Mouse (Mus musculus) liver, embryonic 13.5 days (tissue): ENCODE results near the gene A930004D18Rik. TPM values are rescaled to one million over a fixed set of nuclear protein-coding genes. Genes with fewer than 3 reads are reported as not detected.
"Not testable (repeated sequence)": the region's sequence is repeated elsewhere in the genome, so short reads cannot be mapped to it uniquely, and the experiment has no call there.

Source experiments
- ATAC-seq: fragments of 200-750 bp; cut with Nextera tagmentation; 2 replicates; pipeline ENCODE4 v1.8.0; 2017; ENCODE audit warnings: low read depth, mild to moderate bottlenecking, moderate number of reproducible peaks, moderate library complexity
- DNase-seq: peaks from one replicate; pipeline ENCODE4 v3.0.0; 2022
- H3K27ac ChIP-seq: fragments of 300-500 bp; sonication (generic); 2 replicates; pipeline ENCODE4 v1.5.1; 2015; ENCODE audit warnings: moderate library complexity, mild to moderate bottlenecking, inconsistent platforms
- H3K27me3 ChIP-seq: fragments of 300-500 bp; sonication (generic); 2 replicates; pipeline ENCODE4 v1.6.1; 2015; ENCODE audit warnings: mild to moderate bottlenecking, inconsistent platforms
- H3K36me3 ChIP-seq: fragments of 300-500 bp; sonication (generic); 2 replicates; pipeline ENCODE4 v1.6.1; 2015; ENCODE audit warnings: mild to moderate bottlenecking, inconsistent platforms
- H3K4me1 ChIP-seq: fragments of 300-500 bp; sonication (generic); replicated peaks from 2 replicates; pipeline ENCODE4 v1.6.1; 2015; ENCODE audit warnings: inconsistent platforms
- H3K4me2 ChIP-seq: fragments of 300-500 bp; sonication (generic); 2 replicates; pipeline ENCODE4 v1.6.1; 2015; ENCODE audit warnings: inconsistent platforms, mild to moderate bottlenecking, moderate library complexity
- H3K4me3 ChIP-seq: fragments of 300-500 bp; sonication (generic); replicated peaks from 2 replicates; pipeline ENCODE4 v1.5.1; 2015; ENCODE audit warnings: mild to moderate bottlenecking, inconsistent platforms
- H3K9ac ChIP-seq: fragments of 300-500 bp; sonication (generic); 2 replicates; pipeline ENCODE4 v1.6.1; 2015; ENCODE audit warnings: mild to moderate bottlenecking, inconsistent platforms
- H3K9me3 ChIP-seq: fragments of 300-500 bp; sonication (generic); replicated peaks from 2 replicates; pipeline ENCODE4 v1.6.1; 2016; ENCODE audit warnings: inconsistent platforms
- WGBS: fragments of 180-500 bp; shearing (Covaris S2); methylation state at CpG from one replicate; pipeline ENCODE4 v1.1.7; 2015; ENCODE audit not compliant: insufficient replicate concordance; 5-methylcytosine and 5-hydroxymethylcytosine counted together
- microRNA-seq: library from miRNA; unstranded; fragments of <30 nt; microRNA quantifications from one replicate; pipeline ENCODE4, GENCODE M21; 2016
- polyA plus RNA-seq: library from polyadenylated mRNA; unstranded; fragments of >200 nt; fragmentation: Nextera tagmentation; extraction: Ambion mirVana; gene quantifications from 2 replicates; pipeline ENCODE4 v1.2.1, GENCODE M21; 2015

Gene A930004D18Rik
- polyA plus RNA-seq, 1 experiment from 2014 or later: 1.2 TPM

GRCm38 (mm10) chr2:17986694-17987093, 50.8 kb downstream of the A930004D18Rik start:
- Histone ChIP-seq H3K27me3 (no peaks in the 10 kb centered on the region), H3K4me3 (no peak overlapping the region), H3K9me3 (no peaks in the 10 kb centered on the region), H3K27ac (no peak overlapping the region), H3K4me2 (no peak overlapping the region), H3K36me3 (no peaks in the 10 kb centered on the region), H3K4me1 (no peaks in the 10 kb centered on the region), H3K9ac (no peak overlapping the region)
- no peak for DNase-seq
- no peak for ATAC-seq
- WGBS: 77% methylated on average over 3 of the region's 3 CpGs

- Histone ChIP-seq H3K9ac (no peak overlapping the region), H3K27me3 (no peaks in the 10 kb centered on the region), H3K36me3 (no peaks in the 10 kb centered on the region), H3K4me3 (no peak overlapping the region), H3K4me1 (no peaks in the 10 kb centered on the region), H3K4me2 (no peak overlapping the region), H3K9me3 (no peaks in the 10 kb centered on the region), H3K27ac (no peak overlapping the region)
- no peak for DNase-seq
- no peak for ATAC-seq
- 93% methylated on average over 3 of the region's 3 CpGs for WGBS
Measured at GRCm38 (mm10) chr2:17984774-17985173, 52.8 kb downstream of the A930004D18Rik start.

- 61% methylated on average over 1 of the region's 1 CpGs for WGBS
- ATAC-seq: no peak
Measured at GRCm38 (mm10) chr2:17982747-17983146, 54.8 kb downstream of the A930004D18Rik start.

GRCm38 (mm10) chr2:17978706-17979105, 58.8 kb downstream of the A930004D18Rik start:
- DNase-seq (no peak), ATAC-seq (no peak)
- 65% methylated on average over 6 of the region's 6 CpGs for WGBS
- Histone ChIP-seq H3K36me3 (no peaks in the 10 kb centered on the region), H3K27ac (no peak overlapping the region), H3K27me3 (no peaks in the 10 kb centered on the region), H3K9ac (no peak overlapping the region), H3K4me3 (no peak overlapping the region), H3K9me3 (no peaks in the 10 kb centered on the region), H3K4me1 (no peaks in the 10 kb centered on the region), H3K4me2 (no peak overlapping the region)

More at GRCm38 (mm10) chr2:17982747-17983146, 54.8 kb downstream of the A930004D18Rik start:
- DNase-seq: no peak
- Histone ChIP-seq H3K27me3 (no peaks in the 10 kb centered on the region), H3K36me3 (no peaks in the 10 kb centered on the region), H3K9me3 (no peaks in the 10 kb centered on the region), H3K4me2 (no peak overlapping the region), H3K27ac (no peak overlapping the region), H3K9ac (no peak overlapping the region), H3K4me1 (no peaks in the 10 kb centered on the region), H3K4me3 (no peak overlapping the region)

- not testable (repeated sequence) for H3K27ac ChIP-seq, H3K4me1 ChIP-seq, DNase-seq, ATAC-seq, H3K9me3 ChIP-seq, H3K4me2 ChIP-seq, H3K27me3 ChIP-seq, H3K36me3 ChIP-seq, H3K4me3 ChIP-seq, H3K9ac ChIP-seq
- WGBS: 69% methylated on average over 7 of the region's 7 CpGs
Measured at GRCm38 (mm10) chr2:17978251-17978650, 59.3 kb downstream of the A930004D18Rik start.

GRCm38 (mm10) chr2:17977645-17978044, 59.9 kb downstream of the A930004D18Rik start:
- not testable (repeated sequence) for H3K9ac ChIP-seq, H3K27me3 ChIP-seq, H3K4me1 ChIP-seq, H3K4me2 ChIP-seq, ATAC-seq, H3K27ac ChIP-seq, H3K9me3 ChIP-seq, H3K36me3 ChIP-seq, H3K4me3 ChIP-seq, DNase-seq

- DNase-seq: no peak
- H3K36me3 ChIP-seq: no peaks in the 10 kb centered on the region
- H3K4me2 ChIP-seq: no peak overlapping the region
- WGBS: 41% methylated on average over 4 of the region's 4 CpGs
- no peaks in the 10 kb centered on the region for H3K4me1 ChIP-seq
- ATAC-seq: no peak
- H3K9me3 ChIP-seq: no peaks in the 10 kb centered on the region
- no peaks in the 10 kb centered on the region for H3K27me3 ChIP-seq
- H3K27ac ChIP-seq: no peak overlapping the region
- H3K4me3 ChIP-seq: no peak overlapping the region
- H3K9ac ChIP-seq: no peak overlapping the region
Measured at GRCm38 (mm10) chr2:17975601-17976327, 61.8 kb downstream of the A930004D18Rik start.

Small RNAs within 50 kb of the gene (microRNA-seq; reads per million reads assigned to microRNA genes)
- gene Mir7655: 12.3 reads per million, percentile 27 among the genes with 10 or more reads in this experiment

Other genes starting within 250 kb of the A930004D18Rik start
- not detected in 2 replicates for gene H2al2a, start 40.8 kb downstream of the A930004D18Rik start, polyA plus RNA-seq
- gene Skida1, start 11.3 kb upstream of the A930004D18Rik start, polyA plus RNA-seq: 0.47 and 0.95 TPM in 2 replicates
- 29.1 and 34.3 TPM in 2 replicates for gene Mllt10, start 17.5 kb upstream of the A930004D18Rik start, polyA plus RNA-seq